Mouse (Mus musculus): ENCODE results near the gene Nhsl2.

- no peak for TF ChIP-seq POLR2A (IDR thresholded peaks at IDR 0.05; ENCODE audit: extremely low read depth, insufficient read depth, low read length)
- TF ChIP-seq CTCF (IDR thresholded peaks at IDR 0.05; ENCODE audit: extremely low read depth, insufficient read depth, low read length): no peak
Observed at GRCm38 (mm10) chrX:101953256-101953655, 104.1 kb downstream of the Nhsl2 start.

Measured in cortical plate, adult 2 months (tissue).